Mouse (Mus musculus): Measurements from ENCODE around the gene Prkn.

Gene Prkn

GRCm38 (mm10) chr17:11271876-11272275 is 431.7 kb downstream of the Prkn start:
- DNase-seq (ENCODE audit: low spot score) = no peak

- DNase-seq (ENCODE audit: low spot score) = no peak
These were observed 444.1 kb downstream of the Prkn start for GRCm38 (mm10) chr17:11284246-11284645.

GRCm38 (mm10) chr17:11290183-11290582 is 450.0 kb downstream of the Prkn start:
- DNase-seq (ENCODE audit: low spot score) = no peak

GRCm38 (mm10) chr17:11303116-11303515 is 462.9 kb downstream of the Prkn start:
- DNase-seq (ENCODE audit: low spot score) = no peak

- DNase-seq (ENCODE audit: low spot score) = no peak
These were observed 469.7 kb downstream of the Prkn start for GRCm38 (mm10) chr17:11309843-11310242.

GRCm38 (mm10) chr17:11314163-11314562 is 474.0 kb downstream of the Prkn start:
- no peak for DNase-seq (ENCODE audit: low spot score)

- no peak for DNase-seq (ENCODE audit: low spot score)
These were observed 475.5 kb downstream of the Prkn start for GRCm38 (mm10) chr17:11315675-11316074.

- DNase-seq (ENCODE audit: low spot score) = no peak
These were observed 478.8 kb downstream of the Prkn start for GRCm38 (mm10) chr17:11318946-11319345.

- DNase-seq (ENCODE audit: low spot score) = no peak
These were observed 479.6 kb downstream of the Prkn start for GRCm38 (mm10) chr17:11319666-11320360.

- DNase-seq (ENCODE audit: low spot score) = no peak
These were observed 491.9 kb downstream of the Prkn start for GRCm38 (mm10) chr17:11332081-11332480.

- no peak for DNase-seq (ENCODE audit: low spot score)
These were observed 493.6 kb downstream of the Prkn start for GRCm38 (mm10) chr17:11333741-11334140.

- DNase-seq (ENCODE audit: low spot score) = no peak
These were observed 496.0 kb downstream of the Prkn start for GRCm38 (mm10) chr17:11336156-11336555.

- no peak for DNase-seq (ENCODE audit: low spot score)
These were observed 500.2 kb downstream of the Prkn start for GRCm38 (mm10) chr17:11340368-11340767.

- no peak for DNase-seq (ENCODE audit: low spot score)
These were observed 506.1 kb downstream of the Prkn start for GRCm38 (mm10) chr17:11346310-11346709.

- DNase-seq (ENCODE audit: low spot score) = no peak
These were observed 512.8 kb downstream of the Prkn start for GRCm38 (mm10) chr17:11352778-11353552.

- no peak for DNase-seq (ENCODE audit: low spot score)
These were observed 513.4 kb downstream of the Prkn start for GRCm38 (mm10) chr17:11353553-11353945.

- no peak for DNase-seq (ENCODE audit: low spot score)
These were observed 514.2 kb downstream of the Prkn start for GRCm38 (mm10) chr17:11354348-11354747.

GRCm38 (mm10) chr17:11375461-11375860 is 535.3 kb downstream of the Prkn start:
- DNase-seq (ENCODE audit: low spot score) = no peak

GRCm38 (mm10) chr17:11383364-11383962 is 543.3 kb downstream of the Prkn start:
- no peak for DNase-seq (ENCODE audit: low spot score)

GRCm38 (mm10) chr17:11385246-11385645 is 545.1 kb downstream of the Prkn start:
- DNase-seq (ENCODE audit: low spot score) = no peak

- DNase-seq (ENCODE audit: low spot score) = no peak
These were observed 552.6 kb downstream of the Prkn start for GRCm38 (mm10) chr17:11392622-11393294.

- no peak for DNase-seq (ENCODE audit: low spot score)
These were observed 554.4 kb downstream of the Prkn start for GRCm38 (mm10) chr17:11394607-11395006.

- DNase-seq (ENCODE audit: low spot score) = no peak
These were observed 557.5 kb downstream of the Prkn start for GRCm38 (mm10) chr17:11397678-11398077.
